Comparison of ENCODE assay signal across 8 mouse cellular contexts in genomic region chr10:39587290-39587925, GRCm38 (mm10). TPM values are rescaled to one million over a fixed set of nuclear protein-coding genes. Genes with fewer than 3 reads are reported as not detected.
DNase-seq lines count a peak whose midpoint lies in the region; ATAC-seq and TF ChIP-seq lines count a peak whose summit lies in the region.
"Had no signal": no experiment of that assay in that cellular context is flagged by ENCODE, and none has a peak within 500 bp of the region (broad histone marks: within the 10 kb centered on the region; RNA-seq: fewer than 3 reads in every experiment).

No protein-coding gene starts in this region.

- no peak for TF ChIP-seq POLR2A in olfactory bulb, adult 2 months (IDR thresholded peaks at IDR 0.05; ENCODE audit: insufficient read depth, low read depth, low read length)

- TF ChIP-seq CTCF in hindbrain, postnatal 0 days (IDR thresholded peaks at IDR 0.05; ENCODE audit: low read depth) = no peak
- no peak for TF ChIP-seq CTCF in olfactory bulb, adult 2 months (IDR thresholded peaks at IDR 0.05; ENCODE audit: insufficient read depth, low read depth, low read length)

- DNase-seq in lung, postnatal 10 days = peak; percentile 49
- no peak for DNase-seq in lung, postnatal 36 days
- DNase-seq in forebrain, embryonic 11.5 days (ENCODE audit: low spot score) = peak; percentile 29
- peak; percentile 83 for DNase-seq in hindbrain, postnatal 0 days (ENCODE audit: low spot score)
- DNase-seq in thymus, postnatal 4 days = no peak
- DNase-seq: right cerebral cortex, postnatal 14 days had no signal

- no peaks in the 10 kb centered on the region for H3K36me3 ChIP-seq in forebrain, embryonic 11.5 days (ENCODE audit: control insufficient read depth, insufficient read depth, low read length)
- no peaks in the 10 kb centered on the region for H3K36me3 ChIP-seq in hindbrain, postnatal 0 days (ENCODE audit: insufficient read depth, low read length)
- no peaks in the 10 kb centered on the region for H3K36me3 ChIP-seq in kidney, embryonic 16.5 days (ENCODE audit: insufficient read depth, low read length)

- H3K9me3 ChIP-seq in forebrain, embryonic 11.5 days (ENCODE audit: control insufficient read depth, low read length) = no peaks in the 10 kb centered on the region
- H3K9me3 ChIP-seq in hindbrain, postnatal 0 days (ENCODE audit: low read length) = no peaks in the 10 kb centered on the region
- H3K9me3 ChIP-seq in kidney, embryonic 16.5 days (ENCODE audit: low read length) = peaks cover 2% of the 10 kb centered on the region; the same call in 1 of the 2 replicates

- 75% methylated on average over 5 of the region's 5 CpGs for WGBS in forebrain, embryonic 11.5 days
- WGBS in hindbrain, postnatal 0 days = 19% methylated on average over 5 of the region's 5 CpGs
- 38% methylated on average over 5 of the region's 5 CpGs for WGBS in olfactory bulb, adult 2 months
- 61% methylated on average over 5 of the region's 5 CpGs for WGBS in kidney, embryonic 16.5 days

- no peak overlapping the region for H3K4me3 ChIP-seq in forebrain, embryonic 11.5 days (ENCODE audit: low read depth, low read length)
- no peak overlapping the region for H3K4me3 ChIP-seq in hindbrain, postnatal 0 days (ENCODE audit: low read length)
- no peak overlapping the region for H3K4me3 ChIP-seq in olfactory bulb, adult 2 months (ENCODE audit: insufficient read depth, low read depth, low read length)
- H3K4me3 ChIP-seq in kidney, embryonic 16.5 days (ENCODE audit: low read length) = no peak overlapping the region

- H3K27me3 ChIP-seq in forebrain, embryonic 11.5 days (ENCODE audit: control insufficient read depth, insufficient read depth, low read length) = no peaks in the 10 kb centered on the region
- H3K27me3 ChIP-seq in hindbrain, postnatal 0 days (ENCODE audit: insufficient read depth, low read length) = no peaks in the 10 kb centered on the region
- H3K27me3 ChIP-seq in kidney, embryonic 16.5 days (ENCODE audit: insufficient read depth, low read length) = no peaks in the 10 kb centered on the region

- peaks cover 5% of the 10 kb centered on the region; the same call in 1 of the 2 replicates for H3K4me1 ChIP-seq in forebrain, embryonic 11.5 days (replicated peaks; ENCODE audit: control insufficient read depth, insufficient read depth, low read length)
- H3K4me1 ChIP-seq in hindbrain, postnatal 0 days (ENCODE audit: insufficient read depth, low read length) = peaks cover 19% of the 10 kb centered on the region
- peaks cover 17% of the 10 kb centered on the region for H3K4me1 ChIP-seq in olfactory bulb, adult 2 months (ENCODE audit: control insufficient read depth, insufficient read depth, low read length)
- peaks cover 13% of the 10 kb centered on the region for H3K4me1 ChIP-seq in kidney, embryonic 16.5 days (ENCODE audit: insufficient read depth, low read length)

- no peak overlapping the region for H3K9ac ChIP-seq in forebrain, embryonic 11.5 days (ENCODE audit: low read length)
- H3K9ac ChIP-seq in hindbrain, postnatal 0 days (replicated peaks; ENCODE audit: low read length) = no peak overlapping the region
- no peak overlapping the region for H3K9ac ChIP-seq in kidney, embryonic 16.5 days (replicated peaks; ENCODE audit: low read length)

- H3K4me2 ChIP-seq in forebrain, embryonic 11.5 days (ENCODE audit: low read depth, low read length, severe bottlenecking) = no peak overlapping the region
- H3K4me2 ChIP-seq in hindbrain, postnatal 0 days (ENCODE audit: low read depth, low read length) = no peak overlapping the region
- no peak overlapping the region for H3K4me2 ChIP-seq in kidney, embryonic 16.5 days (replicated peaks; ENCODE audit: low read depth, low read length)

- ATAC-seq in forebrain, embryonic 11.5 days (replicated peaks; ENCODE audit: low FRiP score) = no peak
- ATAC-seq in hindbrain, postnatal 0 days = peak; percentile 61
- ATAC-seq in kidney, embryonic 16.5 days (ENCODE audit: low FRiP score, low TSS enrichment) = no peak

- no peak overlapping the region for H3K27ac ChIP-seq in forebrain, embryonic 11.5 days (ENCODE audit: low read depth, low read length)
- H3K27ac ChIP-seq in hindbrain, postnatal 0 days = peak overlapping the region; percentile 55
- H3K27ac ChIP-seq in olfactory bulb, adult 2 months (ENCODE audit: insufficient read depth, low read depth, low read length) = peak overlapping the region; percentile 18; the same call in 1 of the 2 replicates
- no peak overlapping the region for H3K27ac ChIP-seq in kidney, embryonic 16.5 days (ENCODE audit: low read length)

RNA-seq across cellular contexts. Expression of gene Traf3ip2, which starts 25.3 kb away (rescaled TPM):
- 3.8 and 5.4 TPM in 2 replicates for polyA plus RNA-seq in forebrain, embryonic 11.5 days (2014; fragmentation: Nextera tagmentation; extraction: Ambion mirVana)
- 5.3 and 9.6 TPM in 2 replicates for total RNA-seq in hindbrain, postnatal 0 days (2014; rRNA removed)
- polyA plus RNA-seq in hindbrain, postnatal 0 days (2015; fragmentation: Nextera tagmentation; extraction: Ambion mirVana) = 5.7 and 6.2 TPM in 2 replicates
- not detected in 2 replicates for polyA plus RNA-seq in olfactory bulb, adult 2 months (2012; ENCODE audit: insufficient read depth, insufficient read length, low replicate concordance, missing spikeins)
- 18.4 and 18.9 TPM in 2 replicates for polyA plus RNA-seq in kidney, embryonic 16.5 days (2015; fragmentation: Nextera tagmentation; extraction: Ambion mirVana)

Comparison
In these comparisons a context has a peak if more than half of its experiments do, and no peak if none do; other contexts are left out.
1. DNase-seq: peak in lung, postnatal 10 days (single experiment), forebrain, embryonic 11.5 days (single experiment) and hindbrain, postnatal 0 days (single experiment); none in lung, postnatal 36 days (single experiment) and thymus, postnatal 4 days (single experiment).
2. H3K27ac ChIP-seq: peak in hindbrain, postnatal 0 days (single experiment) and olfactory bulb, adult 2 months (single experiment); none in forebrain, embryonic 11.5 days (single experiment) and kidney, embryonic 16.5 days (single experiment).